Mouse (Mus musculus) hindbrain, embryonic 12.5 days (tissue): ENCODE measurements around the gene Car15. TPM values are rescaled to one million over a fixed set of nuclear protein-coding genes. Genes with fewer than 3 reads are reported as not detected.

Source experiments
- ATAC-seq: fragments of 200-750 bp; cut with Nextera tagmentation; 2 replicates; pipeline ENCODE4 v1.8.0; 2017; ENCODE audit warnings: moderate TSS enrichment; ENCODE audit not compliant: low FRiP score
- H3K27ac ChIP-seq: fragments of 300-500 bp; sonication (generic); 2 replicates; pipeline ENCODE4 v1.5.1; 2016; ENCODE audit warnings: mild to moderate bottlenecking
- H3K27me3 ChIP-seq: fragments of 300-500 bp; sonication (generic); 2 replicates; pipeline ENCODE4 v1.6.1; 2016; ENCODE audit warnings: mild to moderate bottlenecking
- H3K36me3 ChIP-seq: fragments of 300-500 bp; sonication (generic); 2 replicates; pipeline ENCODE4 v1.6.1; 2016; ENCODE audit warnings: mild to moderate bottlenecking
- H3K4me1 ChIP-seq: fragments of 300-500 bp; sonication (generic); 2 replicates; pipeline ENCODE4 v1.6.1; 2016
- H3K4me2 ChIP-seq: fragments of 300-500 bp; sonication (generic); replicated peaks from 2 replicates; pipeline ENCODE4 v1.6.1; 2016; ENCODE audit warnings: mild to moderate bottlenecking
- H3K4me3 ChIP-seq: fragments of 300-500 bp; sonication (generic); 2 replicates; pipeline ENCODE4 v1.5.1; 2016; ENCODE audit warnings: mild to moderate bottlenecking
- H3K9ac ChIP-seq: fragments of 300-500 bp; sonication (generic); 2 replicates; pipeline ENCODE4 v1.6.1; 2016; ENCODE audit warnings: mild to moderate bottlenecking, moderate library complexity
- H3K9me3 ChIP-seq: fragments of 300-500 bp; sonication (generic); replicated peaks from 2 replicates; pipeline ENCODE4 v1.6.1; 2016; ENCODE audit warnings: mild to moderate bottlenecking
- WGBS: fragments of 180-500 bp; shearing (Covaris S2); methylation state at CpG from one replicate; pipeline ENCODE4 v1.1.7; 2016; 5-methylcytosine and 5-hydroxymethylcytosine counted together
- polyA plus RNA-seq: library from polyadenylated mRNA; unstranded; fragments of >200 nt; fragmentation: Nextera tagmentation; extraction: Ambion mirVana; gene quantifications from 2 replicates; pipeline ENCODE4 v1.2.1, GENCODE M21; 2016

The Car15 gene
- polyA plus RNA-seq, 1 experiment from 2014 or later: 3.5 TPM

DNA sequence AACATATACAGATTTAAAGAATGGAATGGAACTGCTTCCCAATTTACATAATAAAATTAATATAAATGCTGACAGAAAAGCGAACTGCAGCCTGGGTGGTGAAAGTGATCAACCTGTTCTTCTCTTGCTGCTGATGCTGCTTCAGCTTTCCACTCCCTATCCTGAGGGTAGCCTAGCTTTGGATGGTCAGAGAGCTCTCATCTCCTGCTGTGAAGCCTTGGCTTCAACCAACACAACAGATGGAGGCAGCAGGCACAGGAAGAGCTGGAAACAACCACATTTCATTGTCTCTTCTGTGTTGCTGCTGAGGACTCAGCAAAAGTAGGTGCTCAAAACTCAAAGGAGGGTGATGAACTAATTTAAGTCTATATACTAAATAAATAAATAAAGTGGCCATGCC lies 13.7 kb upstream of the Car15 start:
- Histone ChIP-seq H3K36me3 (peaks cover 85% of the 10 kb centered on the region), H3K9me3 (no peaks in the 10 kb centered on the region), H3K27me3 (no peaks in the 10 kb centered on the region), H3K27ac (no peak overlapping the region), H3K9ac (no peak overlapping the region), H3K4me3 (no peak overlapping the region), H3K4me2 (no peak overlapping the region), H3K4me1 (no peaks in the 10 kb centered on the region)
- WGBS: 100% methylated on average over 1 of the region's 1 CpGs
- no peak for ATAC-seq

DNA sequence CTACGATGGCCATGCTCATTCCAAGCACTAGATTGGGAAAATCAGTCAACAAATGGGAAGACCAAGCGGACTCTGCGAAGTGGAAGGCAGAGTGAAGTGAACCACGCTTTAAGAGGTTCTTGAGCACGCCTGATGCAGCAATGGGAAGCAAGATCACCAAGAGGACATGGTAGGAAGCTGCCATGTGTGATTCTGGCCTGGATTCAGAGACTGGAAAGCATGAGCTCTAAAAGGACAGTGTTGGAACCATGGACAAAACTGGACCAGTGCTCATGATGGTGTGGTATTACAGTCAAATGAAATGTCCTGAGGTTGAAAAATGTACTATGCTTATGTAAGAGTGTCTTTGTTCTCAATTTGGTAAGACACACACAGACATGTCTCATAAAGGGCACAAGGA lies 13.2 kb upstream of the Car15 start:
- Histone ChIP-seq H3K9me3 (no peaks in the 10 kb centered on the region), H3K9ac (no peak overlapping the region), H3K27me3 (no peaks in the 10 kb centered on the region), H3K4me2 (no peak overlapping the region), H3K4me1 (no peaks in the 10 kb centered on the region), H3K36me3 (peaks cover 85% of the 10 kb centered on the region), H3K4me3 (no peak overlapping the region), H3K27ac (no peak overlapping the region)
- 96% methylated on average over 5 of the region's 5 CpGs for WGBS
- no peak for ATAC-seq

DNA sequence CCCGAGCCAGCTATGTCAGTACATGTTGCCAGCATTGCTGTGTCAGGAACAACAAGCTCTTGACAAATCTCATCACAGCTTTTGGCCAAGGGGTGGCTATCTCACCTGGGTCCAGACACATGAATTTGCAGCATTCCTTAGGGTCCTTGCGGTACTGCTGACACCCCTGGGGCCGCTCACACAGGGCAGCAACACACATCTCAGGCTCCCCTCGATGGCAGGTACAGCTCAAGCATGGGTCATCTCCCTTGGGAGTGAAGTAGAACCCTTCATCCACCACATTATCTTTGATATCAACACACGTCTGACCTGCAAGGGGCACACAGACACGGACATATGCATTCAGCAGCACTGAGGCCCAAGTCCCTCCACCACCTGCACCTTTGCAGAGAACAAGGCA lies 11.3 kb upstream of the Car15 start:
- Histone ChIP-seq H3K9me3 (no peaks in the 10 kb centered on the region), H3K4me1 (no peaks in the 10 kb centered on the region), H3K27me3 (no peaks in the 10 kb centered on the region), H3K36me3 (peaks cover 88% of the 10 kb centered on the region), H3K9ac (no peak overlapping the region), H3K4me3 (no peak overlapping the region), H3K4me2 (no peak overlapping the region), H3K27ac (no peak overlapping the region)
- WGBS: 85% methylated on average over 6 of the region's 6 CpGs
- no peak for ATAC-seq

DNA sequence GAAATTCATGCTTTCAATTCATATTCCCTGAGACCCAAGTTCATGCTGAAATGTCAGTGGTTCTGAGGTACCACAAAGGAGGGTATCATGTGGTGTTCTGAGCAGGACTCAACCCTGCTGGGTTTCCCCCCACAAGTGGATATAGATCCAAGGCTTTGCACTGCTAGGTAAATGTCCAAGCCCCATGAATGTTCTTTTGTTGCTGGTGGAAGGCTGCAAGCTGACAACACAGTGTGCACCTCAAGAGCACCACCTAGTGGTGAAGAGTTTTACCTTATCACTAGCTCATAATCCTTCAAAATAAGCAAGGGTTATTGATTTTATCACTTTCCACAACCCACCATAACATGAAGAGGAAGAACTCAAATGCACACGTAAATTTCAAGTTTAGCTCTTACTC lies 10.8 kb upstream of the Car15 start:
- Histone ChIP-seq H3K27ac (0 out of 2 replicates have a peak overlapping the region, but pooled peaks have one; percentile 8), H3K36me3 (peaks cover 88% of the 10 kb centered on the region), H3K27me3 (no peaks in the 10 kb centered on the region), H3K4me1 (no peaks in the 10 kb centered on the region), H3K4me3 (no peak overlapping the region), H3K9me3 (no peaks in the 10 kb centered on the region), H3K4me2 (no peak overlapping the region), H3K9ac (no peak overlapping the region)
- 0 out of 2 replicates have a peak, but pooled peaks have one; percentile 38 for ATAC-seq
- 29% methylated on average over 1 of the region's 1 CpGs for WGBS

DNA sequence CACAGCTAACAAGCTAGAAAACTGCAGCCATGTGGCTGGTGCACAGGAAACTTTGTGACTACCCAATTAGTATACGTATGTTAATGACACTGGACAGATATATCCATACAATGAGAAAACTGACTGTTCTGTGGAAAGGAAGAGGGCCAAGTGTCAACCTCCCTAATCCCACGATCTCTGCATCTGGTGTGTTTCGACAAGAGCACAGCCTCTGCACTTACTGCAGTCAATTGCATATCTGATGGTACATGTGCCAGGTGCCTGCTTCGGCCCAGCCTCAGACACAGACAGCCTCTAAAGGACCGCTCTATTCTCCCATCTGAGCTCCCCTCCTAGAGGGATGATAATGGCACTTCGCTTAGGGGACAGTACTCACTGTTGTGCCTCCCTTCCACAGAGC lies 10.3 kb upstream of the Car15 start:
- Histone ChIP-seq H3K9me3 (no peaks in the 10 kb centered on the region), H3K27ac (0 out of 2 replicates have a peak overlapping the region, but pooled peaks have one; percentile 8), H3K4me2 (no peak overlapping the region), H3K4me1 (no peaks in the 10 kb centered on the region), H3K9ac (no peak overlapping the region), H3K4me3 (no peak overlapping the region), H3K36me3 (peaks cover 90% of the 10 kb centered on the region), H3K27me3 (no peaks in the 10 kb centered on the region)
- WGBS: 94% methylated on average over 6 of the region's 6 CpGs
- ATAC-seq: 0 out of 2 replicates have a peak, but pooled peaks have one; percentile 11

DNA sequence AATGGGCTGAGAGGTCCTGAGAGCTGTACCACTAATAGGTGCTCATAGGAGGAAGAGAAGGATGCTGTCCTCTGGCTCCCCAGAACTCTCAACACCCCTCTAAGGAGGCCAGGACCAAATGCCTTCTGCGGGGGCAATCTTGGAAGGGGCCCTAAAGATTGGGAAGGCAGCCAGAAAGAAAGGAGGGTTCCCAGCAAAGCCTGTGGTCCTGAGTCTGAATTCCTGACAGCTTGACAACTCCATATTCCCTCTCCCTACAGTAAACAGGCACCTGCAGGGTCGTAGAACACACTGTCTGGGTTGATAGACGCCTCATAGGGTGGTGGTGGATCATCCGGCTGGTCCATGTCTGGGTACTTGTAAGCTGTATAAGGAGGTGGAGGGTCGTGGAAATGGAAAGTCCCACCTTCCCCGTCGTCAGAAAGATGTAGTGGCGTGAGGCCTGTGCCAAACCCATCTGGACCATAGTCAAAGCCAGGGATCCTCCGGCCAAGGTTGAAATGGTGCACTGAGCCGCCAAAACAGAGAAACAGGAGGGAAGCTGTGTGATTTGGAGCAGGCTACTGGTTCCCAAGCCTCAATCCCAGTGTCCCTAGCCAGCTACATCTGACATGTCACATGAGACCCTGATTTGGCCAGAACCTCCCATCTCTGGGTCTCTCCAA lies 5.7 kb upstream of the Car15 start:
- H3K27me3 ChIP-seq: no peaks in the 10 kb centered on the region
- no peak overlapping the region for H3K4me3 ChIP-seq
- 93% methylated on average over 10 of the region's 10 CpGs for WGBS
- peaks cover 92% of the 10 kb centered on the region for H3K36me3 ChIP-seq
- H3K9ac ChIP-seq: no peak overlapping the region
- H3K4me1 ChIP-seq: no peaks in the 10 kb centered on the region
- no peak overlapping the region for H3K4me2 ChIP-seq
- ATAC-seq: no peak
- no peaks in the 10 kb centered on the region for H3K9me3 ChIP-seq
- no peak overlapping the region for H3K27ac ChIP-seq

DNA sequence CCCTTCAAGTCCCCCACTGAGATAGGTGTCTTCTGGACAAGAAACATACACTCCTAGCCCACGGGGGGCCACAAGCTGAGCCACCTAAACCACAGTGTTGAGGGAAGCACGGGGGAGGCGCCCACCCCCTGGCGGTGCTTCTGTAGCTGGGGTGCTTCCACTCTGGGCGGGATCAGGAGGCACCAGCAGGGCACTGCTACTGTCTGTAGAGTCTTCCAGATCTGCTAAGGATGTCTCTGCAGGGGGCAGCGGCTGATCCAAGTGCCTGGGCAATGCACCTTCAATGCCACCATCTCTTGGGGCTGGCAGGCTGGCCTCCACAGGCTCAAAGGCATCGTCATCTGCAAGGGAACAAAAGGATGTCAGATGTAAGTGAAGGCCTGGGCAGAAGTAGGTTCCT lies 4.3 kb upstream of the Car15 start:
- 94% methylated on average over 7 of the region's 7 CpGs for WGBS
- H3K36me3 ChIP-seq: peaks cover 85% of the 10 kb centered on the region

DNA sequence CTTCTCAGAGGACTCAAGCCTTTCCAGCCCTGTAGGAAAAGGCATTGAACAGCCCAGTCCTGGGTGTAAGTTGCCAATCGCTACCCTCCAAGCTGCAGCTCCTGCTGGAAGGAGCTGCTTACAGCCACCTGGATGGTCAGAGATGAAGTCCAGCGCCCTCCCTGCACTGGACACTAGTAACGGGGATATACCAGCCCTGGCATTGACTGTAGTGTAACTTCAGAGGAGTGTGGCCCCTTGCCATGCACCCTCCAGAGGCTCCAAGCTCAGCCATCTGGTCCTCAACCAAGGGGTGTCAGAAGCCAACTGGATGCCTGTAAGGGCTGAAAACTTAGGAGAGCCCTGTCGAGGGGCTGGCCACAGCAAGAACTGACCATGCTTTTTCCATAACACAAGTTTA lies 1.8 kb upstream of the Car15 start:
- Histone ChIP-seq H3K36me3 (peaks cover 61% of the 10 kb centered on the region), H3K4me1 (no peaks in the 10 kb centered on the region), H3K27ac (no peak overlapping the region), H3K9ac (no peak overlapping the region), H3K27me3 (peaks cover 30% of the 10 kb centered on the region), H3K4me2 (no peak overlapping the region), H3K4me3 (no peak overlapping the region), H3K9me3 (no peaks in the 10 kb centered on the region)
- 91% methylated on average over 4 of the region's 4 CpGs for whole genome bisulfite sequencing
- ATAC-seq: no peak

More for the DNA sequence above, 4.3 kb upstream of the Car15 start:
- H3K4me3 ChIP-seq: no peak overlapping the region
- peaks cover 5% of the 10 kb centered on the region for H3K27me3 ChIP-seq
- no peak for ATAC-seq
- H3K4me2 ChIP-seq: no peak overlapping the region
- H3K9me3 ChIP-seq: no peaks in the 10 kb centered on the region
- no peaks in the 10 kb centered on the region for H3K4me1 ChIP-seq
- no peak overlapping the region for H3K27ac ChIP-seq
- H3K9ac ChIP-seq: no peak overlapping the region

DNA sequence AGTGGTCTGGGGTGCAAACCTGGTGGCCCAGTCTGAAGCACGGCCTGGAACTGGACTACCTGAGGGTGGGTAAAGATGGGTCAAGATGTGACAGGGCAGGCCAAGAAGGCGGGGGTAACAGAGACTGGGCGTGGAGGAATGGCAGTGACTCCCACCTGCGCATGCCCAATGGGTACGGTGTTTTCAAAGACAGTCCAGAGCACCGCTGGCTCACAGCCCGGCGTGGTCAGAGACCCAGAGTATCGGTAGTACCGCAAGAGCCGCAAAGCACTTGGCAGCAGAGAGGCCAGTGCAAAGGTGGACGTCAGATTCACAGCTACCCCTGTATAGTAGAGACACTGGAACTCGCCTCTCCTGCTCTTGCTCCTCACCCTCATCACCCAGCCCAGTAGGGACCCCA lies 2.7 kb downstream of the Car15 start:
- Histone ChIP-seq H3K4me1 (peaks cover 18% of the 10 kb centered on the region), H3K27ac (no peak overlapping the region), H3K27me3 (peaks cover 74% of the 10 kb centered on the region), H3K4me2 (no peak overlapping the region), H3K9me3 (no peaks in the 10 kb centered on the region), H3K4me3 (no peak overlapping the region), H3K36me3 (peaks cover 16% of the 10 kb centered on the region; the same call in 1 of the 2 replicates), H3K9ac (no peak overlapping the region)
- no peak for ATAC-seq
- 49% methylated on average over 13 of the region's 13 CpGs for WGBS

DNA sequence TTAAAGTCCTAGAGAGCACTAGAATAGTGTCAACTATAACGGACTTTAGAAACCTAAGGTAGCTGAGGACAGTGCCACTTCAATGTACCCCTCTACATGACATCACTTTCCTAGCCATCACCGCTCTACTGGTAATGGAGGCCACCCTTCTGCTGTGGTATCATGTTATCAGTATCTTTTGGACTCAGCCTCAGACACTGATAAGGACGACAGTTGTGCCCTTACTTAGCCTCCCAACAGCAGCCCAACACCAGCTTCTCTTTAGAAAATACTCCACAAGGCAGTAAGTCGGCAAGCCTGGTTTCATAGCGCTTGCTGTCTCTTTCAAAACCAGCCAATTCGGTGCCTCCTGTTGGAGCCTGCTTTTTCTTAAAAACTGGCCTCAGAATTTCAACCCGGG lies 3.6 kb downstream of the Car15 start:
- 0 out of 2 replicates have a peak, but pooled peaks have one; percentile 6 for ATAC-seq
- H3K4me3 ChIP-seq: peak overlapping the region; percentile 65
- 56% methylated on average over 7 of the region's 7 CpGs for WGBS

DNA sequence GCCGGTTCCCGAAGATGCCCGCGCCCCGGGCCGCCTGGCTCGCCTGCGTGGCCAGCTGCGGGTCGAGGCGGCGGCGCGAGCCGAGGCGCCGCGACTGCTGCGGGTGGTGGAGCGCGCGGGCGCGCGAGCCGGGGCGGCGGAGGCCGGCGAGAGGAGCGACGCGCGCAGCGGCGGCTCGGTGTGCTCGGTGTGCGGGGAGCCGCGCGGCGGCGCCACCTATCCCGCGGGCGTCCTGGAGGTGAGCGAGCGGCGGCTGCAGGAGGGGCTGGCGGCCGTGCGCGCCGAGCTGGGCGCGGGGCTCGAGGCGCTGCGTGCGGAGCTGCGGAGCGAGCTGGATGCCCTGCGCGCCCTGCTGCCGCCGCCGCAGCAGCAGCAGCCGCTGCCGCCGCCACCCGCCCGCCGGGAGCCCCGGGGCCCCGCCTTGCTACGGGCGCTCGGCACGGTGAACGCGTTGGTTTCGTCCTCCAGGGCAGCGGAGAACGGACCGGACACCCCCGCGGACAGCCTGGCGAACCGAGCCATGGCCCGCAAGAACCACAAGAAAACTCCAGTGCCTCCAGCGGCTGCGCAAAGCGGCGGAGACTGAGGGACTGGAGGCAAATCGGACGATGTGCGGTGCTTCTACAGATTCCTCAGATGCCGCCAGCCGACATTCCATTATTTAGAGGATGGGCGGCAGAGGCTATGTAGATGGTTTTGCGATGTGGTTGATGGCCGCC lies 4.3 kb downstream of the Car15 start:
- Histone ChIP-seq H3K4me3 (peak overlapping the region; percentile 65), H3K4me1 (peaks cover 18% of the 10 kb centered on the region), H3K4me2 (peak overlapping the region; percentile 99), H3K9ac (peak overlapping the region; percentile 77), H3K36me3 (peaks cover 5% of the 10 kb centered on the region; the same call in 1 of the 2 replicates), H3K27ac (peak overlapping the region; percentile 82), H3K9me3 (no peaks in the 10 kb centered on the region), H3K27me3 (peaks cover 87% of the 10 kb centered on the region)
- peak; percentile 63 for ATAC-seq
- WGBS: under 1% methylated on average over 68 of the region's 103 CpGs

More for the DNA sequence above, 3.6 kb downstream of the Car15 start:
- H3K36me3 ChIP-seq: peaks cover 7% of the 10 kb centered on the region; the same call in 1 of the 2 replicates
- H3K4me1 ChIP-seq: peaks cover 18% of the 10 kb centered on the region
- H3K4me2 ChIP-seq: peak overlapping the region; percentile 99
- H3K27ac ChIP-seq: peak overlapping the region; percentile 82
- peaks cover 83% of the 10 kb centered on the region for H3K27me3 ChIP-seq
- H3K9me3 ChIP-seq: no peaks in the 10 kb centered on the region
- peak overlapping the region; percentile 77 for H3K9ac ChIP-seq

DNA sequence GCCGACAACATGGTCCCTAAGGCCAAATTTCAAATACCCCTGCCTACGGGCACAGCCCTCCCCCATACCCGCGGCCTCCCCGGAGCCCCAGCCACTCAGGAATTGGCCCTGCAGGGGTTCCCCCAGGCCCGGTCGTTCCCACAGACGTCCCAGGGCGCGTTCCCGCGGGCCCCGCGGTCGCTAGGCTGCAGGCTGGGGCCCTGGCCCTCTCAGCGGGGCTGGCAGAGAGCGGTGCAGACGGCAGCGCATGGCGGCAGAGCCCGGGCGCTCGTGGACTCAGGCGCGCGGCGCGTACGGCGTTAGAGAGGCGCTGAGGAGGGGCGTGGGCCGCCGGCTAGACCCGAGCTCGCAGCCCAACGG lies 4.9 kb downstream of the Car15 start:
- Histone ChIP-seq H3K27ac (peak overlapping the region; percentile 82), H3K9ac (peak overlapping the region; percentile 77), H3K36me3 (no peaks in the 10 kb centered on the region; the same call in 1 of the 2 replicates), H3K4me2 (peak overlapping the region; percentile 99), H3K27me3 (peaks cover 90% of the 10 kb centered on the region), H3K9me3 (no peaks in the 10 kb centered on the region), H3K4me1 (peaks cover 18% of the 10 kb centered on the region), H3K4me3 (peak overlapping the region; percentile 65)
- peak; percentile 58 for ATAC-seq
- under 1% methylated on average over 36 of the region's 37 CpGs for WGBS
